Mouse (Mus musculus) layer of hippocampus, adult 11-12 months (tissue): Measurements from ENCODE around the gene Vipr2.

Experiments
- DNase-seq: peaks from one replicate; pipeline ENCODE4 v3.0.0; 2022; ENCODE audit warnings: low spot score

The Vipr2 gene

DNA sequence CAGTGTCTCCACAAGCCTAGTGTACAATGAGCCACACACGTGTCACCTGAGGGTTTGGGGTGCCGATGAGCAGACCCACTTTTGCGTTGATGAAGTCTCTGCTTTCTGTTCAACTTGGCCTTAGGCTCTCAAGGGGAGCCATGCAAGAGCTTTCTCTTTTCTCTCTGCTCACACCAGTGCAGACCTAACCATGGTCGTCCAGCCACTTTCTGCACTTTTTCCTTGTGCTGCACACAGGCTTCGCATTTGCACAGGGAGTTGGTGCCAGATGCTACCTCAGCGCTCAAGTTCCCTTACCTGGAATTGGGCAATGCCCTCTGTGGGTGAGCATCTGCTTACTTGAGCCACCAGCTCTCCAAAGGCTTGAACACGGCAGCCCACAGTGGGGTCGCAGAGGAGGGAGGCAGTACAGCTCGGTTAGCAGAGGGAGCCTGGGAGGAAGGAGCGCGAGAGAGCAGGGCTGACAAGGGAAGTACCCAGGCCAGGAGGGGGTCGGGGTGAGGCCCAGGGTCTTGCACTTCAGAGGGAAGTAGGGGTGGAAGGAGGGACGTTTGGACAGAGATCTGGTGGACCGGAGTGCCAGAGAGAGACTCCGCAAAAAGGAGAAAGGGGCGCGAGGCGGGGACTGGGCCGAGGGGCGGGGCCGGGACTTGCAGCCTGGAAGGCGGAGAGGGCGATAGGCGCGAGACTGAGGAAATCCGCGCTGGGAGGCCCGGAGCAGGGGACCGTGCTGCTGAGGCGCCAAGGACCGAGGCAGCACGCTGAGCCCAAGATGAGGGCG, at the start of gene Vipr2:
TSS of gene Vipr2 (plus strand) at position 653 of the 781 bp plus-strand sequence.
- DNase-seq = no peak

DNA sequence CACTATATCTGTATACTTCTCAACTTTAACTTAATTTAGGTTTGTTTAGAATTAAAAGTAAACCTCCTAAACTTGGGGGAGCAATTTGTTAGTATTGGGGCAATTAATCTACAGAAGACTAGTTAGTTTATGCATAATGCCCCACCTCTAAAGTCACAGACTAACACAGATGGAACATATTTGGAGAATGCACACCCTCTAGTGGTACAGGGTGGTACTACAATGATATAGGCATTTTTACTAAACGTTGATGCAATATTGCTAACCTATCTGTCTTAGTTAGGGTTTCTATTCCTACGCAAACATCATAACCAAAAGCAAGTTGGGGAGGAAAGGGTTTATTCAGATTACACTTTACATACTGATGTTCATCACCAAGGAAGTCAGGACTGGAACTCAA, 49.4 kb upstream of the Vipr2 start:
- no peak for DNase-seq

DNA sequence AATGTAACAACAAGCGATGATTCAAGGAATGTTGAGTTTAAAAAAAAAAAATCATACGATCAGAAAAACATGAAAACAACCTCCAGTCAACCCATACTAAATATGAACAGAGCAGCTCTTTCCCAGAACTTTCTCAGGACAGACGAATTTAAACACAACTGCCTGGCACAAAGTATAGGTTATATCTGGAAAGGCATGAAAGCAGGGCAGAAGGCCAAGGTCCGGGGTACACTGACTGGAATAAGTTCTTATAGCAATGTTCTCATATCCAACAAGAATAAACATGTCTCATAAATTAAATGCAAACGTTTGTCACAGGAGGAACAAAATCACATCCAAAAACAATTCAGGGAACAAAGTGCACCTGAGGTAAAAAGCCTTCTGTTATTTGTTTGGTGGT, 42.2 kb upstream of the Vipr2 start:
- no peak for DNase-seq

DNA sequence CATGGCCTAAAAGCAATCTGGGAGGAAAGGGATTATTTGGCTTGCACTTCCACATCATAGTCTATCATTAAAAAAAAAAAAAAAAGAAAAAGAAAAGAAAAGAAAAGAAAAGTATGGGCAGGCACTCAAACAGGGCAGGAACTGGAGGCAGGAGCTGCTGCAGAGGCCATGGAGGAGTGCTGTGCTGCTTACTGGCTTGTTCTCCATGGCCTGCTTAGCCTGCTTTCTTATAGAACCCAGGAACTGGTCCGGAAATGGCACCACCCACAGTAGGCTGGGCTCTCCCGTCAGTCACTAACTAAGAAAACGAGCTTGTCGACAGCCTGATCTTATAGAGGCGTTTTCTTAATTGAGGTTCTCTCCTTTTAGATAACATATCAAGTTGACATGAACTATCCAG, 32.7 kb upstream of the Vipr2 start:
- no peak for DNase-seq

DNA sequence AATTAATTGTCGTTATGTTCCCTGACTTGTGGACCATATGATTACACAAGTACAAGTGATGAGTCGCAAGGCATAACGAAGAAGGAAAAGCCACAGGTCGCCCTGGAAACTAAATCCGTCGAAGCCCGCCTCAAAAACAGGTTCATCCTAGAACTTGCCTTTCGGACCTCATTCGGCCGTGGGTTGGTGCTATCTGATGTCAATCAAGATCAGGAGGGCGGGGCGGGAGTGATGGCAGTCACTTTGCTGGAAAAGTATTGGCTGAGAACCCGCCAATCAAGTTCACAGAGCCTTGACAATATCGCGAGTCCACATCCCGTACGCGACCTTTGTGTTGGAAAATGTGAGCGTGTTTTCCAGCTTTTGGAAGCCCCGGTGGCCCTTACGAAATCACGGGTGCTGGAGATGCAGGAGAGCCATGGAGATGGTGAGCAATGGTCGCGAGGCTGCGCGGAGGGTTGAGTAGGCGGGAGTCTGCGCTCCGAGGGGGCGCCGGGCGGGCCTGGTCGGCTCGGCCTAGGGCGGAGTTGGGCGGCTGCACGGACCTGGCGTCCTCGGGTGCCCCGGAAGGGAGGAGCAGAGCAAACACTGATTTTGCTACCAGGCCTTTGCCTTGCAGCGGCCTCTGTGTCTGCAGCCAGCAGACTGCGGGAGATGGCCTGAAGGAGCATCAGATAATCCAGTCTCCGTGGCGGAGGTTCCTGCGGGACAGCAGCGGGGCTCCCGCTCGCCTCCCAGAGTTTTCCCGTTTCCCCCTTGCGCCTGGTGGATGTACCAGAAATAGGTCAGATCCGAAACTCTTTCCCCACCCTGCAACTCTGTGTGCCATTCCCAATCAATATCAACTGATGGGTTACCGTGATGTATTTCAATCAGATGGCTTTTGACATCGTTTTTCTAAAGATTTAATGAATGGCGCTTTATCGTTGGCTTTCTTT, 29.8 kb upstream of the Vipr2 start, which contains the start of gene Zfp386:
TSS of gene Zfp386 (plus strand) at position 285 of the 938 bp plus-strand sequence.
- DNase-seq = peak; percentile 99

DNA sequence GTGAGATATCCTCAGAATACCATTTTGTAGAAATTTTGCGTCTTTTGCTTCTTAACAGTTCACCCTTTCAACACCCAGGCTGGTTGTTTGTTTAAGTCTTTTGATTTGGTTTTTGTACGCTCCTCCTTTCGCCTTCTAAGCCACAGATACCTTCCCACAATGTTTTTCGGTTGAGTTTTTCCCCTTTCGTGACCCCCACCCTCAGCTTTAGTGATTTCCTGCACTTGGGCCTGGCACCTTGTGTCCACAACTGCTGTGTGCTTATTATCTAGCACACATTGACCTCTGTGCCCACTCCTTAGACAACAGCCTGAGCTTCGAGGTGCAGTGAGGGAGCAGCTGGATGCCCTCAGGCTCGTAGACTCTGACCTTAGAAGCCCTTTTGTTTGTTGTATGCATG, 28.8 kb upstream of the Vipr2 start:
- DNase-seq = no peak

DNA sequence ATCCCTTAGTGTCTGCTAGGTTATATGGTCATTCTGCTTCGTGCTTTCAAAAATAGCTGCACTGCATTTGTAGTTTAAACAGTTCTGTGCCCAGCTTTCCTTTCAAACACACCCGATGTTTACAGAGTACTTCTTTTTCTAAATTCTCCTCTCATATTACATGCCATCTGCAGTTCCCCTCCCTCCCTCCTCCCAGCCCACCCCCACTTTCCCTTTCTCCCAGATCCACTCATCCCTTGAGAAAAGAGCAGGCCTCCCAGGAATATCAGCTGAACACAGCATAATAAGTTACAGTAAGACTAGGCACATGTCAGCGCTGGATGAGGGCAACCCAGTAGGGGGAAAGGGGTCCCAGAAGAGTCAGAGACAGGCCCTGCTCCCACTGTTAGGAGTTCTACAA, 28.3 kb upstream of the Vipr2 start:
- no peak for DNase-seq

DNA sequence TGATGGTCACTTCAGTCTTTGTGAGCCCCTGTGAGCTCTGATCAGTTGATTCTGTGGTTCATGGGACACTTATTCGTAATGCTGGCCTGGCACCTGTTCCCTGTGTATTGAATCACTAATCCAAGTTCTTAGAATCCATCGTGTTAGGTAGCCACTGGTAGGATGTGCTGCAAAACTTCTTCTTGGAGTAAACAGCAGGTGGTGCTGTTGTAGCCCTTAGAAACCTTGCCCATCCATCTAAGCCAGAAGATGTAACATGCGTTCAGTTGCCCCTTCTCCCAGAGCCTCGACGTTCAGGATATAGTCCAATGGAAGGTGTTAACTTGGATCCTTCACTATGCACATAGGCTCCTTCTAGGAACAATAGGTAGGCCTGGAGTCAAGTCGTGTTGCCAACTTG, 27.8 kb upstream of the Vipr2 start:
- DNase-seq = no peak

DNA sequence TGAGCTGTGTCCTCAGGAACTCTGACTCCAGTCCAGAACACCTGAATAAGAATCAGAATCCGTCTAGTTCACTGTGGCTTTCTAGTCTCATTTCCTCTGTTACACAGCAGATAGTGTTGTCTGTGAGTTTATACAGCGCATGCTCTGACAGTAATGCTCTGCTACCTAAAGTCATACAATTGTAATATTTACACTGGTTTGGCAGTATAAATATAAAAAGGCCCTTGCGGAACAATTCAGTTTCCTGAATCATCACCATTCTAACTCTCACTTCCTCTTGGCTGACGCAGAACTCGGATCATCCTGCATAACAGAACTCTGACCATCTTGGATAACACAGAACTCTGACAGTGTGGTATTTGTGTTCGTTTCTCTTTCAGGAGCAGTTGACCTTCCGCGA, 23.2 kb upstream of the Vipr2 start:
- no peak for DNase-seq

DNA sequence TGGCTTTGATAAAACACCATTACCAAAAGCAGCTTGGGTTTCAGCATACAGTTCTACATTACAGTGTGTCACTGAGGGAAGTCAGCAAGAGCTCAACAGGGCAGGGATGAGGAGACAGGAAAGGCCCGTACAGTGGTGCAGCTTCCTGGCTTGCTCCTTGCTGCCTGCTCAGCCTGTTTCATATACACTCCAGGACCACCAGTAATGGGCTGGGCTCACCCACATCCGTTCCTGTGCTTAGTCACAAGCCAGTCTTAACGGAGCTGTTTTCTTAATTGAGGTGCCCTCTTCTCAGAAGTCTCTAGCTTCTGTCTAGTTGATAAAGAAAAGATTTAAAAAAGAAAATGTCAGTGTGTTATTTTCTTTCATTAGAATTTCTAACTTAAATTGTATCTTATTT, 21.4 kb upstream of the Vipr2 start:
- no peak for DNase-seq

DNA sequence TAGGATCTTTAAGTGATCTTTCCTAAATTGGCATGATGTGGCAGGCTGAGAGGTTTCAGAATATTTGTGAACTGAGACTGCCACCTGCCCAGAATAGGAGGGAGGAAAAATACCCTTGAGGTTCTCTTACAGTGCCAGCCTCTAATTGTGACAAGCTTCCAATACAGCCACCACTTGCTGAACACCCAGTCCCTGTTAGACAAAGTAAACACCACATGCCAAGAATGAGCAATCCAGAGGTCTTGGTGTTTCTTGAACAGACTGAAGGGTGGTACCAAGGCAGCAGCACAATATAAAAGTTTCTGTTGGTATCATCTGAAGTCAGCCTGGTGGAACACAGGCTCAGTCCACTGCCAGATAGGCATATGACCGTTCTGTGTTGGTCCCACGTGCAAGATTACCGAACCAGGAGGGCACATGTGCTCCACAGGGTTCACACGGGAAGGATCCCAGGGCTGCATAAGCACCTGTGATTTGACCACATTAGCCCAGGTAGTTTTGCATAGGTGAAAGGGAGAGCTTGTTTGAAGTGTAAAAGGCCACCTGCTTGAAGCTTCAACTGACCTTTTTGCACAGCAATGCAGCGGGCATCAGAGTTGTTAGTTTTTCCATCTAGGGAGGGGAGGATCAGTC, 15.8 kb upstream of the Vipr2 start:
- DNase-seq = no peak

DNA sequence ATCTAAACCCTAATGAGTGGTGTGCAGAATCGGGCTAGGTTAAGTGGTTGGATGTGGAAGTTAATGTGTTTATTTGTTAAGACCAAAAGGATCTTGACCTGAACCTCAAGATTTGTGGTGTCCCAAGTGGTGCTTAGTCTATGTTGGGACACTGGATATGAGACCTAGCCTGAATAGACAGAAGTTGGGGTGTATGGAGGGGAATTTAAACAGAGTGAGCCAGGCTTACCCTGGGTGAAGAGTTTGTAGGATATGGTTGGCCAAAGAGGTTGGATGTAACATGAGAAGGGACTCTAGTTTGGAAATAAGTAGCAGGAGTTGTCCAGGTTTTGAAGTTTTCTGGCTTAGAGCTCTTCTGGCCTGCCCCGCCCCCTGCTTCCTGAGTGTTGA, 15.3 kb upstream of the Vipr2 start:
- DNase-seq = no peak

DNA sequence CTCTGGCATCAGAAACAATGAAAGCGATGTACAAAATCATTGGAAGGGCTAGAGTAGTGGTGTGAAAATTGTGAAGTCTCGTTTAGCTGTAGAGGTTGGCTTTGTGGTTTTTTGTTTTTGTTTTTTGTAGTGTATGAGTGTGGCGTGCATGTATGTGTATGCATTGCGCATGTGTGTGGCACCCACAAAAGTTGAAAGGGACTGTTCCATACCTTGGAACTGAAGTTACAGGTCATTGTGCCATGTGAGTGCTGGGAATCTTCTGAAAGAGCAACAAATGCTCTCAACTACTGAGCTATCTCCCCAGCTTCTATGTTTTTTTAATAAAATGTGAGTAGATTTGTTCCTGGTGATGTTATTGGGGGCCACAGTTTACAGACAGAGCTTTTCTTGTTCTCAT, 14.5 kb upstream of the Vipr2 start:
- no peak for DNase-seq

DNA sequence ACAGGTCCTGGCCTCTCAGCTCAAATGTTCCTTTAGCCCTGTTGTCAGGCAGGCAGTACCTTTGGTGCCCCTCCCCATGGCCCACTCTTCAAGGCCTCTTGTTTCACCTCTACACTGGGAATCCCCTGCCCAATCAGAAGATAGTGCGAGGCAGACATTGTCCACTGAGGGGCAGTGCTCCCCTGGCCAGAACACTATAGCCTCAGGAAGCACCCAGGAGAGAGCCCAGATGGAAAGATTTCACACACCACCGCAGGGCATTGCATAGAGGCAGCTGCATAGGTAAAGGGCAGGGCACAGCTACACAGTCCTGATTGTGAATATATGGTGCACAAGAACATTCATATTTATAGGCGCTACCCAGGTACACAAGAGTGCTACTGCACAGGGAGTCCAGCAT, 6.5 kb upstream of the Vipr2 start:
- DNase-seq = peak; percentile 28

DNA sequence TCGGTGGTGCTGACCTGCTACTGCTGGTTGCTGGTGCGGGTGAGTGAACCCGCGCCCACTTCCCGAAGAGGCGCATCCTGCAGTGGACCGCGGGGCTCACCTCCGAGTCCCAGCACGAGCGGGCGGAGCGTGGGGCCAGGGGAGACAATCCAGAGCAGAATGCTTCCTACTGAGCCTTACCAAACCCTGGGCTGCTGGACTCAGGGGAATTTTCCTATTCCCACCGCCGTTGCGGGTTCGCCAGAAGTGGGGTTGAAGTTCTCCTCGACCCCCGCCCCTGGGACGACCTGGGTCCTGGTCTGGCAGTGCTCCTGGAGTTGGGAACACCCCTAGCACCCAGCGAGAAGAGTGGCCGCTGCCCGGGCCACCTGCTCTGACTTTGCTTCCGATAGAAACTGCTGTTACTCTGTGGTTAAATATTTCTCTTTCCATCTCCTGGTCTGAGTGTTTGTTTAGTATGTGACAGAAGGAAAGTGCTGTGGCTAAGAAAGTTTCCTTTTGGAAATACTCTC, 385 bp downstream of the Vipr2 start:
- no peak for DNase-seq

DNA sequence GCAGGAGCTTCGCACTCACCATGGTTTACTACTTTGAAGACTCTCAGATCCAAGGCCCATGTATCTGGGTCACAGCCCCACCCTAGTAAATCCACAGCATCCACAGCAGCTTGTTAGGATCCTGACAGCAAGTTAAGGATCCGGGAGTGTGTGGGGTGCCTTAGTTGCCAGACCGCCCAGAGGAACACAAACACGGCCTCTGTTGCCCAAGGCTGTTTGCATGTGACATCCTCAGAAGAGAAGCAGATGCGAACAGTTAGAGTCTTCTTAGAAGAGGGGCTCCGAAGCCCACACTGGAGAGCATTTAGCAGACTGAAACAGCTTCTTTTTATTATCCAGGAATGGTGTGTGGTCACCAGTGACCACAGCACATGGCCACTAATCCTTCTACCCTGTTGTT, 5.6 kb downstream of the Vipr2 start:
- DNase-seq = no peak

DNA sequence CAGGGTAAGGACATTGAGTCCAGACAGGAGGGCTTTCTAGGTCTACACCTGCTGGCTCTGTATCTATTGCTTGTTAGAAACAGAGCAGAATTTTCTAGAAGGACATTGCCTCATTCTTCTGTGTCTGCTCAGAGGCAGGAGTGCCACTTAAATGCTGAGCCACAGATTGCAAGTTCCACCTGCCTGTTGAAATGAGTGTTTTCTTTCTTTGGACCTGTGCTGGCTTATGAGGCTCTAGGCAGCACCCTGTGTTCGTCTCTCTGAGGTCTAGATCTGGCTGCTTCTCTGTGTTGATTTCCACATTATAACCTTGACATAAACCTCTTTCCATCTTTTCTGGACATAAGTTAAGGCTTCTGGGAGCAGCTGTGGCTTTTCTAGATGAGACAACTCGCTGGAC, 6.8 kb downstream of the Vipr2 start:
- no peak for DNase-seq

DNA sequence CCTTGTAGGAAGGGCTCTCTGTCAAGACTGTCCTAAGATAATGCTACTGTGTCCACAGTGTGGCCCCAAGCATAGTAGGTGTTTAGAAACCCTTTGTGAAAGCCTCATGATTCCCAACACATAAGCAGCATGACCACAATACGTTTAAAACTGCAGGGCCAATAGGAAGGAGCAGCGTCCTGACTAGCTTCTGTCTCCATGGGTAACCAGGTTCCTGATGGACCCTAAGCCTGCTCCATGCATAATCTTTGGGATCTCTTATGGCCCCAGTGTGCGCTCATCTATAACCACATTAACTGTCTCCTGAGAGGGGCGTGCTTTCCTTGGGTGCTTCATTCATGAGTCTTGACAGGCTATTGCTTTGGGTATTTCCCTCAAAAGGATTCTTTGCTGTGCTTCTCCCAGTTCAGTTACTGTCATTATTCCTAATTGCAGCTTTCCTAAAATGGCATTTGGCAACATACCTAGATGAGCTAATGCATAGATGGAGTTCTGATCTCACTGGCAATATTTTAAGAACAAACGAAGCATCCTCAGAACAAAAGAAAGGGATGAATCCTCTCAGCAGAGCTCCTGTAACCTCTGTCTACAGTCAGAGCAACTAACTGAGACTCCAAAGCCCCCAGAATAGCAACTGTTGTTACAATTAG, 9.6 kb downstream of the Vipr2 start:
- DNase-seq = no peak

DNA sequence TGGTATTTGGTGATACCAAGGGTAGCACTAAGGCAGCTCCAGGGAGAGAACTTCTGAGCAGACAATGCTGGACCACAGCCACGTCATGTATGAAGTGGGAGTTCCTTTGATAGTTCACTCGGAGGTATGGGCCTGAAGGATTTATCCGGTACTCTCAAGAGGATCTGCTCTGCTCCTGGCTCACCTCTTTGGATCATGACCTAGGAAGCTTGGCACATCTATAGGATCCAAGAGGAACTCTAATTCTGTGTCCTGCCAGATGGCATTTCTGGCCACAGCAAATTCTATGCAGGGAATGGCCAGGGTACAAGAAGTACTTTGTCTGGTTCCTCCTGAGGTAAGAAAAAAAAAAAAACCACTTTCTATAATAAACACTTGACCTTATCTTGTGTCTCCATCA, 12.3 kb downstream of the Vipr2 start:
- DNase-seq = no peak

DNA sequence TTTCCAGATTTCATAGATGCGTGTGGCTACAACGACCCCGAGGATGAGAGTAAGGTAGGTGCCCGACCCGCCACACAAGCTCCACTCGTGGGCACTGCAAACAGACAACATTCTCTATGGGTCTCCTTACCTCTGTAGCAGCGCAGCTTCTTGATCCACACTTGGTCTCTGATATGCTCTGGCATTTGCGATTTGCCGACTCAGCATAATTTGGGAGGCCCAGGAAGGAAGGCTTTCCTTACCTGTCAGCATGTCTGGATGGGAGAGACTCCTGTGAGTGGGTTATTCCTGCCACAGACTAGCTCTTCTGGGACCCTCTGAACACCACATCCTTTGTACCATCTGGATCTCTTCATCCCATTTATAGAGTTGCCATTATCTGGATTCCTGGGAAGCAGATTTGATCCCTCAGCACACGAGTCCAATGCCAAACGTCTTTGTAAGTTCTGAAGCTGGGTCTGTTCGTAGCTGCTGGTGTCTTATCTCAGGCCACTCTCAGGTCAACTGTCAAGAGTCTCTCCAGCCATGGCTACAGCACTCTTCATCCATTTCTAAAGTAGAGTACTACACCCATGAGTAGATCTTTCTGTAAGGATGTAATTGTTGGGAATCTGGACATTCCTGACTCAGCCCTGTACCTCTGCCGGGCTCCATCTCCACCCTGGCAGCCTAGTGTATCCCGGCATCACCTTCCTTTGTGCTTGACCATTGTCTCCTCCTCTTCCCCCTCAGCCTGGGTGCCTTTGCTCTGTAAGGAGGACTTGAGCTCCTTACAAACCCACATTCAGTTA, 17.4 kb downstream of the Vipr2 start:
- DNase-seq = no peak

DNA sequence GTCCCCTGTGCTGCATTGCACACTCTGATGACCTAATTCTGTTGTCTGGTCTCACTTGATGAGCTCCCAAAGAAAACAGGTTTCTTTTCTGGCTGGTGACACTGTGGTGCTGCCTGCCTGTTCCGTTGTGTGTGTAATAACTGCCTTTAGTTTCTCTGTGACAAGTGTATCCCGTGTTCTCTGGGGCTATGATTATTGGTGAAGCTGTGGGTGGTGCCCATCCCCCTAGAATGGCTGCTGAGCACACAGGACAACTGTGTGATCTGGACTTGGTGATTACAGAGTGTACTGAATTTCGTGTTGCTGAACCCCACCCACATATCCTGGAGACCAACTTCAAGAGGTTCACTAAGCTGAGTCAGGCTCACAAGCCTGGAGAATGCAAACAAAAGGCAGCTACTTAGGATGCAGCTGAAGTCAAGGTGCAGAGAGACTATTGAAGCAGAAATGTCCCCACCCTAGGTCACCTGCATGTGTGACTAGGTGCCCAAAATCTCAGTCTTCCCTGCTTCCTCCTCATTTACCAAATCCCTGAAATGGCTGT, 18.9 kb downstream of the Vipr2 start:
- DNase-seq = no peak
